Mouse (Mus musculus) liver, postnatal 0 days (tissue): Measurements from ENCODE around the gene Rin3. TPM values are rescaled to one million over a fixed set of nuclear protein-coding genes. Genes with fewer than 3 reads are reported as not detected.

Source experiments
- ATAC-seq: fragments of 200-750 bp; cut with Nextera tagmentation; 2 replicates; pipeline ENCODE4 v1.8.0; 2017; ENCODE audit warnings: mild to moderate bottlenecking, moderate library complexity
- DNase-seq: peaks from one replicate; pipeline ENCODE4 v3.0.0-alpha.2; 2016
- H3K27ac ChIP-seq: fragments of 300-500 bp; sonication (generic); 2 replicates; pipeline ENCODE4 v1.5.1; 2014; ENCODE audit warnings: antibody characterized with exemption, moderate library complexity, mild to moderate bottlenecking, low read depth
- H3K27me3 ChIP-seq: fragments of 300-500 bp; sonication (generic); 2 replicates; pipeline ENCODE4 v1.6.1; 2014; ENCODE audit warnings: low read length, control low read depth, mixed read lengths; ENCODE audit not compliant: insufficient read depth
- H3K36me3 ChIP-seq: fragments of 300-500 bp; sonication (generic); replicated peaks from 2 replicates; pipeline ENCODE4 v1.6.1; 2014; ENCODE audit warnings: mild to moderate bottlenecking, control low read depth, low read length, moderate library complexity, mixed read lengths; ENCODE audit not compliant: insufficient read depth
- H3K4me1 ChIP-seq: fragments of 300-500 bp; sonication (generic); 2 replicates; pipeline ENCODE4 v1.6.1; 2014; ENCODE audit warnings: antibody characterized with exemption, mild to moderate bottlenecking, control low read depth; ENCODE audit not compliant: insufficient read depth
- H3K4me2 ChIP-seq: fragments of 300-500 bp; sonication (generic); 2 replicates; pipeline ENCODE4 v1.6.1; 2014; ENCODE audit warnings: low read depth, mild to moderate bottlenecking, low read length, moderate library complexity, mixed read lengths
- H3K4me3 ChIP-seq: fragments of 300-500 bp; sonication (generic); 2 replicates; pipeline ENCODE4 v1.5.1; 2014; ENCODE audit warnings: low read depth, low read length
- H3K9ac ChIP-seq: fragments of 300-500 bp; sonication (generic); replicated peaks from 2 replicates; pipeline ENCODE4 v1.6.1; 2014; ENCODE audit warnings: mild to moderate bottlenecking, moderate library complexity
- H3K9me3 ChIP-seq: fragments of 300-500 bp; sonication (generic); 2 replicates; pipeline ENCODE4 v1.6.1; 2016; ENCODE audit warnings: mild to moderate bottlenecking, control low read depth, low read length, mixed read lengths
- CTCF ChIP-seq: sonication (generic); IDR thresholded peaks from 2 replicates; pipeline ENCODE4 v1.5.1; 2016; ENCODE audit warnings: antibody characterized with exemption, low read depth
- EP300 ChIP-seq: IDR thresholded peaks from 2 replicates; pipeline ENCODE4 v1.6.1; 2016; ENCODE audit warnings: antibody characterized with exemption, low read depth, mild to moderate bottlenecking
- WGBS: fragments of 180-500 bp; shearing (Covaris S2); extraction: QIAGEN DNeasy Blood & Tissue Kit; methylation state at CpG from one replicate; pipeline ENCODE4 v1.1.7; 2014; ENCODE audit not compliant: insufficient replicate concordance; 5-methylcytosine and 5-hydroxymethylcytosine counted together
- polyA plus RNA-seq: library from polyadenylated mRNA; unstranded; fragments of >200 nt; fragmentation: Nextera tagmentation; extraction: Ambion mirVana; gene quantifications from 2 replicates; pipeline ENCODE4 v1.2.1, GENCODE M21; 2015

The Rin3 gene
- polyA plus RNA-seq, 1 experiment from 2014 or later = 10.0 TPM

GRCm38 (mm10) chr12:102348447-102348846, 65.6 kb downstream of the Rin3 start:
- peak overlapping the region; percentile 77 for H3K27ac ChIP-seq
- no peak for TF ChIP-seq EP300
- TF ChIP-seq CTCF = no peak
- H3K9me3 ChIP-seq = no peaks in the 10 kb centered on the region
- 0 out of 2 replicates have a peak overlapping the region, but pooled peaks have one; percentile 11 for H3K9ac ChIP-seq
- peak overlapping the region; percentile 32; the same call in 1 of the 2 replicates for H3K4me2 ChIP-seq
- no peak overlapping the region for H3K4me3 ChIP-seq
- DNase-seq (no peak), ATAC-seq (peak; percentile 75)
- peaks cover 10% of the 10 kb centered on the region for H3K4me1 ChIP-seq
- 59% methylated on average over 6 of the region's 6 CpGs for WGBS
- H3K36me3 ChIP-seq = peaks cover 13% of the 10 kb centered on the region
- no peaks in the 10 kb centered on the region for H3K27me3 ChIP-seq

- H3K4me1 ChIP-seq = peaks cover 16% of the 10 kb centered on the region
- WGBS = 58% methylated on average over 1 of the region's 1 CpGs
- no peak overlapping the region for H3K9ac ChIP-seq
- H3K9me3 ChIP-seq = no peaks in the 10 kb centered on the region
- no peaks in the 10 kb centered on the region for H3K27me3 ChIP-seq
- ATAC-seq (no peak), DNase-seq (no peak)
- no peak overlapping the region for H3K4me3 ChIP-seq
- H3K36me3 ChIP-seq = peaks cover 19% of the 10 kb centered on the region
- TF ChIP-seq CTCF (no peak), EP300 (peak; percentile 21; the same call in 1 of the 2 replicates)
- no peak overlapping the region for H3K4me2 ChIP-seq
- H3K27ac ChIP-seq = peak overlapping the region; percentile 48
Measured at GRCm38 (mm10) chr12:102350997-102351396, 68.1 kb downstream of the Rin3 start.

- Histone ChIP-seq H3K9me3 (no peaks in the 10 kb centered on the region), H3K4me1 (peaks cover 8% of the 10 kb centered on the region), H3K36me3 (peaks cover 32% of the 10 kb centered on the region), H3K27me3 (no peaks in the 10 kb centered on the region), H3K4me3 (peak overlapping the region; percentile 34), H3K27ac (peak overlapping the region; percentile 72), H3K9ac (peak overlapping the region; percentile 41; the same call in 1 of the 2 replicates), H3K4me2 (peak overlapping the region; percentile 44)
- 40% methylated on average over 10 of the region's 10 CpGs for WGBS
- ATAC-seq (peak; percentile 67), DNase-seq (peak; percentile 56)
- TF ChIP-seq EP300 (no peak), CTCF (no peak)
Measured at GRCm38 (mm10) chr12:102354126-102354984, 71.5 kb downstream of the Rin3 start.

- ATAC-seq = no peak
- H3K36me3 ChIP-seq = peaks cover 44% of the 10 kb centered on the region
- H3K4me3 ChIP-seq = peak overlapping the region; percentile 34
- no peak for DNase-seq
- H3K9ac ChIP-seq = no peak overlapping the region
- peaks cover 8% of the 10 kb centered on the region for H3K4me1 ChIP-seq
- peak overlapping the region; percentile 44 for H3K4me2 ChIP-seq
- no peaks in the 10 kb centered on the region for H3K27me3 ChIP-seq
- TF ChIP-seq EP300 (no peak), CTCF (no peak)
- peak overlapping the region; percentile 64 for H3K27ac ChIP-seq
- H3K9me3 ChIP-seq = no peaks in the 10 kb centered on the region
Measured at GRCm38 (mm10) chr12:102355784-102356183, 72.9 kb downstream of the Rin3 start.

- H3K4me1 ChIP-seq = peaks cover 8% of the 10 kb centered on the region
- H3K9me3 ChIP-seq = no peaks in the 10 kb centered on the region
- peak overlapping the region; percentile 64 for H3K27ac ChIP-seq
- no peaks in the 10 kb centered on the region for H3K27me3 ChIP-seq
- peak overlapping the region; percentile 34 for H3K4me3 ChIP-seq
- WGBS = 69% methylated on average over 1 of the region's 1 CpGs
- TF ChIP-seq CTCF = no peak
- no peak for TF ChIP-seq EP300
- peak overlapping the region; percentile 44 for H3K4me2 ChIP-seq
- H3K36me3 ChIP-seq = peaks cover 48% of the 10 kb centered on the region
- peak; percentile 50 for DNase-seq
- ATAC-seq = peak; percentile 30; the same call in 1 of the 2 replicates
- no peak overlapping the region for H3K9ac ChIP-seq
Measured at GRCm38 (mm10) chr12:102356781-102357180, 73.9 kb downstream of the Rin3 start.

GRCm38 (mm10) chr12:102359390-102359789, 76.5 kb downstream of the Rin3 start:
- TF ChIP-seq EP300 = no peak
- TF ChIP-seq CTCF = no peak
- Histone ChIP-seq H3K4me2 (no peak overlapping the region), H3K4me1 (peaks cover under 1% of the 10 kb centered on the region), H3K27me3 (no peaks in the 10 kb centered on the region), H3K4me3 (no peak overlapping the region), H3K27ac (no peak overlapping the region), H3K9ac (no peak overlapping the region), H3K9me3 (no peaks in the 10 kb centered on the region), H3K36me3 (peaks cover 51% of the 10 kb centered on the region)
- DNase-seq (no peak), ATAC-seq (no peak)
- 58% methylated on average over 4 of the region's 4 CpGs for WGBS
